Mouse (Mus musculus) liver, postnatal 0 days (tissue): ENCODE results near the gene Tfdp2.

Experiments used
- CTCF ChIP-seq: sonication (generic); IDR thresholded peaks from 2 replicates; pipeline ENCODE4 v1.5.1; 2016; ENCODE audit warnings: antibody characterized with exemption, low read depth
- EP300 ChIP-seq: IDR thresholded peaks from 2 replicates; pipeline ENCODE4 v1.6.1; 2016; ENCODE audit warnings: antibody characterized with exemption, low read depth, mild to moderate bottlenecking

DNA sequence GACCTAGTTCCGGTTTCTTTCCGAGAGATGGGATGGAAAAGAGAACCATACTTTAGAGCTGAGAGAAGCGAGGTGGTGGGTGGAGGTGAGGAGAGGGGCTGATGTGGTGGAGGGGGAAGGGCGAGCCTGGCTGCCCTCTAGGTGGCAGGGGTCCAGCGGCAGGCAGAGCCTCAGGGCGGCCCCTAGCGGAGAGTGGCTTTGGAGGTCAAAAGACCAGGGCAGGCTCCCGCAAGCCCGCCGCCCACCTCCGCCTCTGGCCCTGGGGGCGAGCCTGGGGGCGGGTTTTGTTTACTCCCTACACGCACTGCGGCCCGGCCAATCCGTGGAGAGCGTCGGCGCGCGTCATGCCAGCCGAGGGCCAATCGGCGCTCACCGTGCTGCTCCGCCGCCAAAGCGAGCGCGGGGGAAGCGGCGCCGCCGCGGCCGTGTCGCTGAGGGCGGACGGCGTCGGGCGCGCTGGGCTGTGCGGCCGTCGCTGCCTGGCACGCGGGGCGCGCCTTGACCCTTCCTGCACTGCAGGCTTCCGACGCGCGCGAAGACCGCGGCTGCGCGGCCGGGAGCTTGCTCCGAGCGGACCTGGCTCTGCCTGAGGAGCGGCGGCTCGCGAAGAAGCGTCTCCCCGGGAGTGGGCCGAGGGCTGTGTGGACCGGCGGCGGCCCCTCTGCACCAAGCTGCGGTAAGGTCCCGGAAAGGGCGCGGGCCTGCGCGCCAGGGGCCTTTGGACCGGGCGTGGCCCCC is at the start of gene Tfdp2:
- TF ChIP-seq CTCF (peak; percentile 72), EP300 (no peak)
